Mouse (Mus musculus): ENCODE data around the gene D10Wsu102e.
A peak's percentile ranks its signal among the peaks of the same experiment; 100 is the strongest.

The D10Wsu102e gene

GRCm38 (mm10) chr10:83359956-83360355 is at the start of gene D10Wsu102e:
D10Wsu102e (plus strand) TSS chr10:83360221.
- DNase-seq (ENCODE audit: low spot score in 2 of 2), result peak; percentile 95 to 97

GRCm38 (mm10) chr10:83310356-83310755 is 49.7 kb upstream of the D10Wsu102e start:
- DNase-seq (ENCODE audit: low spot score in 2 of 2), result no peak

- DNase-seq (ENCODE audit: low spot score in 2 of 2), result no peak
These were observed 47.0 kb upstream of the D10Wsu102e start for GRCm38 (mm10) chr10:83313033-83313432.

- DNase-seq (ENCODE audit: low spot score in 2 of 2), result no peak
These were observed 39.6 kb upstream of the D10Wsu102e start for GRCm38 (mm10) chr10:83320396-83320795.

- no peak for DNase-seq (ENCODE audit: low spot score in 2 of 2)
These were observed 39.2 kb upstream of the D10Wsu102e start for GRCm38 (mm10) chr10:83320870-83321269.

- no peak for DNase-seq (ENCODE audit: low spot score in 2 of 2)
These were observed 38.5 kb upstream of the D10Wsu102e start for GRCm38 (mm10) chr10:83321528-83321927.

- no peak for DNase-seq (ENCODE audit: low spot score in 2 of 2)
These were observed 37.4 kb upstream of the D10Wsu102e start for GRCm38 (mm10) chr10:83322551-83323100.

- no peak for DNase-seq (ENCODE audit: low spot score in 2 of 2)
These were observed 35.1 kb upstream of the D10Wsu102e start for GRCm38 (mm10) chr10:83324871-83325270.

GRCm38 (mm10) chr10:83325903-83326302 is 34.1 kb upstream of the D10Wsu102e start:
- DNase-seq (ENCODE audit: low spot score in 2 of 2), result no peak

GRCm38 (mm10) chr10:83326648-83327285 is 33.3 kb upstream of the D10Wsu102e start:
- no peak for DNase-seq (ENCODE audit: low spot score in 2 of 2)

- no peak for DNase-seq (ENCODE audit: low spot score in 2 of 2)
These were observed 31.2 kb upstream of the D10Wsu102e start for GRCm38 (mm10) chr10:83328791-83329190.

- no peak for DNase-seq (ENCODE audit: low spot score in 2 of 2)
These were observed 29.7 kb upstream of the D10Wsu102e start for GRCm38 (mm10) chr10:83330336-83330735.

- DNase-seq (ENCODE audit: low spot score in 2 of 2), result no peak
These were observed 28.2 kb upstream of the D10Wsu102e start for GRCm38 (mm10) chr10:83331811-83332210.

- no peak for DNase-seq (ENCODE audit: low spot score in 2 of 2)
These were observed 27.4 kb upstream of the D10Wsu102e start for GRCm38 (mm10) chr10:83332581-83332980.

- DNase-seq (ENCODE audit: low spot score in 2 of 2), result no peak
These were observed 23.7 kb upstream of the D10Wsu102e start for GRCm38 (mm10) chr10:83336336-83336735.

GRCm38 (mm10) chr10:83337159-83337951 is 22.7 kb upstream of the D10Wsu102e start, which contains the start of gene Slc41a2:
Slc41a2 (minus strand) TSS chr10:83337882.
- peak; percentile 73 to 75 for DNase-seq (ENCODE audit: low spot score in 2 of 2)

GRCm38 (mm10) chr10:83337971-83338598 is 21.9 kb upstream of the D10Wsu102e start:
- no peak for DNase-seq (ENCODE audit: low spot score in 2 of 2)

GRCm38 (mm10) chr10:83341226-83341625 is 18.8 kb upstream of the D10Wsu102e start:
- DNase-seq (ENCODE audit: low spot score in 2 of 2), result no peak

GRCm38 (mm10) chr10:83343171-83343570 is 16.9 kb upstream of the D10Wsu102e start:
- DNase-seq (ENCODE audit: low spot score in 2 of 2), result peak in 1 of 2 experiments; percentile 53

- DNase-seq (ENCODE audit: low spot score in 2 of 2), result no peak
These were observed 16.0 kb upstream of the D10Wsu102e start for GRCm38 (mm10) chr10:83343828-83344685.

GRCm38 (mm10) chr10:83345693-83346358 is 14.2 kb upstream of the D10Wsu102e start:
- no peak for DNase-seq (ENCODE audit: low spot score in 2 of 2)

Measured in frontal cortex, postnatal 36 days (tissue).